Mouse (Mus musculus): Measurements from ENCODE around the gene Ltbp3. TPM values are rescaled to one million over a fixed set of nuclear protein-coding genes. Genes with fewer than 3 reads are reported as not detected.

The Ltbp3 gene
- polyA plus RNA-seq, 1 experiment = 8.1 TPM

GRCm38 (mm10) chr19:5804371-5804899, 63.7 kb downstream of the Ltbp3 start:
- Histone ChIP-seq H3K4me3 (ENCODE audit: control insufficient read depth, low read depth, low read length) (peak overlapping the region; percentile 100), H3K4me1 (ENCODE audit: control insufficient read depth, insufficient read depth, low read length) (peaks cover 23% of the 10 kb centered on the region), H3K27me3 (ENCODE audit: control insufficient read depth, insufficient read depth, low read length) (no peaks in the 10 kb centered on the region), H3K36me3 (ENCODE audit: control insufficient read depth, insufficient read depth, low read length) (peaks cover 4% of the 10 kb centered on the region), H3K27ac (ENCODE audit: control insufficient read depth, insufficient read depth, low read depth, low read length) (peak overlapping the region; percentile 100)
- TF ChIP-seq POLR2A (IDR thresholded peaks at IDR 0.05; ENCODE audit: control insufficient read depth, low read depth, low read length) = no peak
- TF ChIP-seq CTCF (IDR thresholded peaks at IDR 0.05; ENCODE audit: control insufficient read depth, insufficient read depth, insufficient replicate concordance, low read depth, low read length) = no peak

- peak overlapping the region; percentile 91 for H3K27ac ChIP-seq (ENCODE audit: control insufficient read depth, insufficient read depth, low read depth, low read length)
- H3K36me3 ChIP-seq (ENCODE audit: control insufficient read depth, insufficient read depth, low read length) = no peaks in the 10 kb centered on the region
- no peak overlapping the region; the same call in 1 of the 2 replicates for H3K4me3 ChIP-seq (ENCODE audit: control insufficient read depth, low read depth, low read length)
- no peaks in the 10 kb centered on the region for H3K27me3 ChIP-seq (ENCODE audit: control insufficient read depth, insufficient read depth, low read length)
- H3K4me1 ChIP-seq (ENCODE audit: control insufficient read depth, insufficient read depth, low read length) = peaks cover 33% of the 10 kb centered on the region
- TF ChIP-seq CTCF (IDR thresholded peaks at IDR 0.05; ENCODE audit: control insufficient read depth, insufficient read depth, insufficient replicate concordance, low read depth, low read length) = no peak
- TF ChIP-seq POLR2A (IDR thresholded peaks at IDR 0.05; ENCODE audit: control insufficient read depth, low read depth, low read length) = no peak
These were observed 65.5 kb downstream of the Ltbp3 start for GRCm38 (mm10) chr19:5806051-5806808.

- Histone ChIP-seq H3K4me1 (ENCODE audit: control insufficient read depth, insufficient read depth, low read length) (peaks cover 38% of the 10 kb centered on the region), H3K4me3 (ENCODE audit: control insufficient read depth, low read depth, low read length) (no peak overlapping the region), H3K36me3 (ENCODE audit: control insufficient read depth, insufficient read depth, low read length) (no peaks in the 10 kb centered on the region), H3K27ac (ENCODE audit: control insufficient read depth, insufficient read depth, low read depth, low read length) (peak overlapping the region; percentile 67), H3K27me3 (ENCODE audit: control insufficient read depth, insufficient read depth, low read length) (no peaks in the 10 kb centered on the region)
- TF ChIP-seq POLR2A (IDR thresholded peaks at IDR 0.05; ENCODE audit: control insufficient read depth, low read depth, low read length) (no peak), CTCF (IDR thresholded peaks at IDR 0.05; ENCODE audit: control insufficient read depth, insufficient read depth, insufficient replicate concordance, low read depth, low read length) (no peak)
These were observed 66.1 kb downstream of the Ltbp3 start for GRCm38 (mm10) chr19:5806809-5807205.

GRCm38 (mm10) chr19:5807740-5808139, 67.0 kb downstream of the Ltbp3 start:
- no peak overlapping the region for H3K4me3 ChIP-seq (ENCODE audit: control insufficient read depth, low read depth, low read length)
- no peaks in the 10 kb centered on the region for H3K36me3 ChIP-seq (ENCODE audit: control insufficient read depth, insufficient read depth, low read length)
- TF ChIP-seq POLR2A (IDR thresholded peaks at IDR 0.05; ENCODE audit: control insufficient read depth, low read depth, low read length) = no peak
- no peak for TF ChIP-seq CTCF (IDR thresholded peaks at IDR 0.05; ENCODE audit: control insufficient read depth, insufficient read depth, insufficient replicate concordance, low read depth, low read length)
- no peak overlapping the region for H3K27ac ChIP-seq (ENCODE audit: control insufficient read depth, insufficient read depth, low read depth, low read length)
- H3K4me1 ChIP-seq (ENCODE audit: control insufficient read depth, insufficient read depth, low read length) = peaks cover 36% of the 10 kb centered on the region
- no peaks in the 10 kb centered on the region for H3K27me3 ChIP-seq (ENCODE audit: control insufficient read depth, insufficient read depth, low read length)

Other genes with a start within 250 kb of the Ltbp3 start
- 289 and 311 TPM in 2 replicates for gene 1700020D05Rik, start 237.1 kb upstream of the Ltbp3 start, polyA plus RNA-seq (2012; rRNA removed)
- 11.0 and 12.7 TPM in 2 replicates for gene Snx32, start 230.4 kb upstream of the Ltbp3 start, polyA plus RNA-seq (2012; rRNA removed)
- 8.5 and 10.1 TPM in 2 replicates for gene Ovol1, start 180.3 kb upstream of the Ltbp3 start, polyA plus RNA-seq (2012; rRNA removed)
- gene Ap5b1, start 172.9 kb upstream of the Ltbp3 start, polyA plus RNA-seq (2012; rRNA removed) = 15.4 and 16.7 TPM in 2 replicates
- gene Rnaseh2c, start 139.0 kb upstream of the Ltbp3 start, polyA plus RNA-seq (2012; rRNA removed) = 27.3 and 36.7 TPM in 2 replicates
- gene Kat5, start 130.7 kb upstream of the Ltbp3 start, polyA plus RNA-seq (2012; rRNA removed) = 108 and 120 TPM in 2 replicates
- 42.5 and 44.5 TPM in 2 replicates for gene Rela, start 103.4 kb upstream of the Ltbp3 start, polyA plus RNA-seq (2012; rRNA removed)
- 5.5 and 9.4 TPM in 2 replicates for gene Sipa1, start 77.2 kb upstream of the Ltbp3 start, polyA plus RNA-seq (2012; rRNA removed)
- 24.6 and 31.8 TPM in 2 replicates for gene Map3k11, start 52.2 kb upstream of the Ltbp3 start, polyA plus RNA-seq (2012; rRNA removed)
- gene Pcnx3, start 52.0 kb upstream of the Ltbp3 start, polyA plus RNA-seq (2012; rRNA removed) = 63.4 and 67.4 TPM in 2 replicates
- gene Kcnk7, start 36.5 kb upstream of the Ltbp3 start, polyA plus RNA-seq (2012; rRNA removed) = 10.2 and 10.8 TPM in 2 replicates
- 105 and 122 TPM in 2 replicates for gene Ehbp1l1, start 14.6 kb upstream of the Ltbp3 start, polyA plus RNA-seq (2012; rRNA removed)
- 256 and 286 TPM in 2 replicates for gene Fam89b, start 11.3 kb upstream of the Ltbp3 start, polyA plus RNA-seq (2012; rRNA removed)
- 43.1 and 46.7 TPM in 2 replicates for gene Scyl1, start 30.5 kb downstream of the Ltbp3 start, polyA plus RNA-seq (2012; rRNA removed)
- 25.3 and 28.1 TPM in 2 replicates for gene Frmd8, start 134.4 kb downstream of the Ltbp3 start, polyA plus RNA-seq (2012; rRNA removed)
- gene Slc25a45, start 136.9 kb downstream of the Ltbp3 start, polyA plus RNA-seq (2012; rRNA removed) = 20.1 and 26.1 TPM in 2 replicates
- 0.84 and 0.94 TPM in 2 replicates for gene Tigd3, start 153.2 kb downstream of the Ltbp3 start, polyA plus RNA-seq (2012; rRNA removed)
- 63.6 and 69.2 TPM in 2 replicates for gene Dpf2, start 172.1 kb downstream of the Ltbp3 start, polyA plus RNA-seq (2012; rRNA removed)
- gene Cdc42ep2, start 183.9 kb downstream of the Ltbp3 start, polyA plus RNA-seq (2012; rRNA removed) = 0.89 and 0.90 TPM in 2 replicates
- gene Pola2, start 223.3 kb downstream of the Ltbp3 start, polyA plus RNA-seq (2012; rRNA removed) = 31.4 and 32.0 TPM in 2 replicates
- 0.06 TPM in 1 of 2 replicates, not detected in the other for gene Slc22a20, start 245.2 kb downstream of the Ltbp3 start, polyA plus RNA-seq (2012; rRNA removed)

Data from testis, adult 2 months (tissue).